Mouse (Mus musculus): ENCODE results near the gene Urad.

The Urad gene

DNA sequence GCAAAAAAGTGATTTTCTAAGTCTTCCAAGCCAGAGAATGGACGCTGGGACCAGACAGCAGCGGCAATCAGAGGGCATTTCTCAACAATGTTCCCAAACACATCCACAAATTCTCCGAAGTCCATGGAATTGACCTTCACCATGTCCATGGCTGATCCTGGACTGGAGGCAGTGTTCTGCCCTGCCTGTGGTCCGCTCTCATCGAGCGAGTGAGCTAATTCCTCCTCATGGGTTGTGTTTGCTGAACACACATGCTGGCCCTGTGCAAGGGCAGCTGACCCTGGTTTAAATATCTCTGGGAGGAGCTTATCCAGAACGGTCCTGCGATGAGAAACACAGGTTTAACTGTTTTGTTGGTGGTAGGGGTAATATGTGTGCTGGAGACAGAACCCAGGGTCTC, at the start of gene Urad:
Gene Urad, minus strand, starts transcription at position 258 of the 400 bp plus-strand sequence.
- DNase-seq: no peak

DNA sequence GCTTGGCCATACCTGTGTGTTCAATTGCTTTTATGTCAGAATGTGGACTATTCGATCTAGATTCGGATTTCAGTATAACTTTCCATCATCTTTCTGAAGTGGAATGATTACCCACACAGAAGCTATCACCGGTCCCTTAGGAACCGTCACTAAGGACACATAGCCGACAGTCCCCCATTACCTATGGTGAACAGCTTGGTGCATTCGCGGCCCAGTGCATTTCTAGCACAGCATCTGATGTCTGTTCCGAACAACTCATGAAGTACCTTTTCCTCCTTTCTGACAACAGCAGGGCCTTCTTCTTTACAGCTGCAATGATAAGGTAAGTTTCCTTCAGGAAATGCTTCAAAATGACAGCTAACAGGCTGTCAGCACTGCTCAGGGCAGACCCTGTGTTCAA, 48.0 kb upstream of the Urad start:
- DNase-seq: no peak

DNA sequence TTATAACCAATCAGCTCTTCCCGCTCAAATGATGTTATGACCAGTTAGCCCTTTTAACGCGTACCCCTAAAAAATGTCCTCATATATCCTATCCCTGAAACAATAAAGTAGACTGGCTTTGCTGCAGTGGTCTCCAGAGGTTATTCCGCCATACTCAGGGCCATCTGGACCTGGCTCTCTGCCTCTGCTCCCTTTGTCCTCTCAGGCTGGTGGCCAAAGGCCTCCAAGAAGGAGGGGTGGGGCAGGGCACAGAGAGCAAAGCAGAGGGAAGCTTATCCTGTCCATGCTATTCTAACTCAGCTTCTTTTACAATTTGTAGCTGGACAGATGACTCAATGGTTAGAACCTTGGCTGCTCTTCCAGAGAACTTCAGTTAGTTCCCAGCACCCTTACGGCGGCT, 46.0 kb upstream of the Urad start:
- DNase-seq: no peak

DNA sequence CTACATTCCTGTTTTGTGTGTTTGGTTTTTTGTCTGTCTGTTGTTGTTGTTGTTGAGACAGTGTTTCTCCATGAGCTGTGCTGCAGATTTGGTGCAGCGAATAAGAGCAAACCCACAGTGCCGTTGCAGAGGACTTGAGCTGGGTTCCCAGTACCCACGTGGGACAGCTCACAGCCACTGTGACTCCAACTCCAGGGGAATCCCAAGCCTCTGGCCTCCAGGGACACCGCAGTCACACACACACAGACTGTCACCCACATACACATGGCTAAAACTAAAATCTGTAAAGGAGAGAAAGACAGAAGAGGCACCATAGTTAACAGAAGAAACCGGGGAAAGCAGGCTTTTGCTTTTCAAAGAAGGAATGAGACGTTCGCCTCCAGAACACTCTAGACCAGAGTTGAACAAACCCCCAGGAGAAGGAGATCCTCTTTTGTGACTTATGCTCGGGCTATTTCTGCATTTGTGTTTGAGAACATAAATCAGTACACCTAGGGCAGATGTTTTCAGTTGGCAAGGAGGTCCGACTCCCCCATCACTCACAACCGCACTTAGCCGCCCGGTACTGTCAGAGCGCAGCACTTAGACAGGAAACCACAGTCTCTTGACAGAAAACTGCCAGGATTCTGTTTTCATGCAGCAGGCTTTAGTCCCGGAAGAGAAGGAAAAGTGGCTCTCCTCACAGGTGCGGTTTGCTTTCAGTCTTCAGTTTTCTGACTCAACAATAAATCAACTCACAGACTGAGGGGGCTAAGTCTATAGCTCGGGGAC, 43.9 kb upstream of the Urad start:
- DNase-seq: peak; percentile 68 to 78

DNA sequence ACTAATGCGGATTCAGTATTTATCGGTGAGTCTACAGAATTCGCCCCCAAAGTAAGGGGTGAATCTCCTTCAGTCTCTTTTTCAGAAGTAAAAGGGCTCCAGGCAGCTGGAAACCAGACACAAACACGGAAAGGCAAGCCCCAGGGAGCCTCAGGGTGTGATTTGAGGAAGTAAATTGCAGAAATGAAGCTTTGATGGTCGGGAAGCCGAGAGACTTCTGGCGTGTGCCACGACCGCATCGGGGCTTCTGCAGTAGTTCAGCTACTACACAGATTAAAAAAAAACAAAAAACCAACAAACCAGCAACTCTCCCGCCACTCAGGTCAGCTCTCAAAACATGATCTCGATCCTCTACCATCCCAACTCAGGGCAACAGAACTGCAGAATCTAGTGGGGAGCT, 40.8 kb upstream of the Urad start:
- DNase-seq: peak; percentile 33 to 39

DNA sequence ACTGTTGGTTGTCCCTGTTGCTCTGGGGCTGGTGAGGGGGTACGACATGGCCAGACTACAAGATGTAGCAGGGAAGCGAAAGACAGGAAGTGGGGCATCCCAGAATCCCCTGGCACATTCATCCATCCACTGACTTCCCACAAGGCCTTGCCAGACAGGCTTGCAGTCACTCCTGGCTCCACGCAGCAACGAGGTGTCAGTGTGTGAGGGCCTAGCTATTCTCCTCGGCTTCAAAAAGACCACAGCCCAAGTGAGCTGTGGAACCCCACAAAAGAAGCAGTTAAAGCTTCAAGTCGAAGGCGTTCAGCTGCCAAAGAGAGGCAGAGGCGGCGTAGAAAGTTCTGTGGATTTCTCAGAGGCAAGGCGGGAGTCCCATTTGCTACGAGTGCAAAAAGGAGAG, 36.2 kb upstream of the Urad start:
- peak; percentile 28 to 45 for DNase-seq

DNA sequence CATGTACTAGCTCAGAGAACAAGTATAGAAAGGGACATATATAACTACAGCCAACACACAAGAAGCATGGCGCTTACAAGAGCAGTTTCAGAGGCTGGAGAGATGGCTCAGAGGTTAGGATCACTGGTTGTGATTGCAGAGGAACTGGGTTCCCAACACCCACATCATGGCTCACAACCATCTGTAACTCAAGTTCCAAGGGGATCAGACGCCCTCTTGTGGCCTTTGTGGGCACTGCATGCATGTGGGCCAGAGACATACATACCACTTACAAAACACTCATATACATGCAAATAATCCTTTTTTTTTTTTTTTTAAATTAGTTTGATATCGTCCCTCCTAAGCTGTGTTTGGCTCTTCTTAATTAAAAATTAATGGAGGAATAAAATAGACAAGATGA, 35.3 kb upstream of the Urad start:
- DNase-seq: peak; percentile 54 to 60

DNA sequence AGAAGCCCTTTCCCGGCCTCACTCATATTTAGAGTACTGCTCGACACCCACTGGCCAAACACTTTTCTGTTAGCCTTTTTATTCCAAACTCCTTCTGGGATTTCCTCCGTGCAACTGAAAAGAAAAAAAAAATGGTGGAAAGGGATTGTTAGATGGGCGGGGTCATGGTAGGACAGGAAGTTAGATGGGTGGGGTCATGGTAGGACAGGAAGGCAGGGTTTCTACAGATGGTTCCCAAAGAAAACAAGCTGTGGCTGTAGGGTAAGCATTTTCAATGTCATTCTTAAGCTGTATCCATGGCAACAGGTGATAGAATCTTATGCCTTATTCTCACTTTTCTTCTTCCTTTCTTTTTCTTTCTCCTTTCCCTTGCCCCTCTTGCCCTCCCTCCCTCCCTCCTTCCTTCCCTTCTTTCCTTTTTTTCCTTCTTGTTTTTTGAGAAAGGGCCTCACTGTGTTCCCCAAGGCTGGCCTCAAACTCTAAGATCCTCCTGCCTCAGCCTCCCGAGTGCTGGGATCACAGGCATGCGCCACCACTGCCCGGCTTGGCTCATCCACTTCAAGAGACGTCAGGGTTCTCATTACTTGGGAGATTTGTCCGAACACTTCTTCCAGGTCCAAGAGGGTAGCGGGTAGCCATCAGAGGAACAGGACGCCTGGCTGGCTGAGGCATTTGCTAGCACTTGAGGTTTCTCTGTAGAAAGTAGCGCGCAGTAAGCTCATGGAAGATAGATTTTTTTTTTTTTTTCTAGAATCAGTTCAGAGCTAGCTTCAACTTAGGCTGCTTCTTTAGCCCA, 34.2 kb upstream of the Urad start:
- DNase-seq: no peak

DNA sequence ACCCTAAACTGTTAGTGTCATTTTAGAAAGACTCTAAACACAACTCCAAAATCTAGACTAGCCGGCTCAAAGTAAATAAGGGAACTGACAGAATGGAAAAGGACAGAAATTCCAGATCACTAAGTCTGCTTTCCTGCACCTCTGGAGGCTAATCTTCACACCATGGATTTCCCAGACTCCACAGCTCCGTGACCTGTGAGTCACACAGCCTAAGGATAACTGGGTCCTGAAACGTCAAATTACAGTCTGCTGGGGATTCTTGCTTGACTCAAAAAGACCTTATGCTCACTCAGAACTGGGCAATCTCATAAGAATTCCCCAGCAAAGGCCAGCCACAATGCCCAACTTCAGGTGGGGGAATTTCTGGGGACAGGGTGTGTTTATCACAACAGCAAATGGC, 33.5 kb upstream of the Urad start:
- no peak for DNase-seq

DNA sequence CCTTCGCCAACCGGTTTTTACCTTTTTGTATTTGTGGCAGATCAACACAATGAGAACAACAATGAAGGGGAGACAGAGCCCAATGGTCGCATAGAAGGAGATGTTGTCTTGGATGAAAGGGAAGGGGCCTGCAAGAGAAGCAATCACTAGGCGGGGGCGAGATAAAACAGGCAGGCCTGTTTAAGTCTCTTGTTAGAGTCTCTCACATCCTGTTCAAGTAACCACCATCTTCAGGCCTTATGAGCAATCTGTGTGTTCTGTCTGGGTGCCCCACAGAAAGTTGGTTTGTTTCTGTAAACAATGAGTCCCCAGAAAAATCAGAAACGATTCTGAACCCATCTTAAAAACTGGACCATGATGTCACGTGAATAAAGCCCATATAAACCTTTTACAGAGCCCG, 32.7 kb upstream of the Urad start:
- DNase-seq: no peak

DNA sequence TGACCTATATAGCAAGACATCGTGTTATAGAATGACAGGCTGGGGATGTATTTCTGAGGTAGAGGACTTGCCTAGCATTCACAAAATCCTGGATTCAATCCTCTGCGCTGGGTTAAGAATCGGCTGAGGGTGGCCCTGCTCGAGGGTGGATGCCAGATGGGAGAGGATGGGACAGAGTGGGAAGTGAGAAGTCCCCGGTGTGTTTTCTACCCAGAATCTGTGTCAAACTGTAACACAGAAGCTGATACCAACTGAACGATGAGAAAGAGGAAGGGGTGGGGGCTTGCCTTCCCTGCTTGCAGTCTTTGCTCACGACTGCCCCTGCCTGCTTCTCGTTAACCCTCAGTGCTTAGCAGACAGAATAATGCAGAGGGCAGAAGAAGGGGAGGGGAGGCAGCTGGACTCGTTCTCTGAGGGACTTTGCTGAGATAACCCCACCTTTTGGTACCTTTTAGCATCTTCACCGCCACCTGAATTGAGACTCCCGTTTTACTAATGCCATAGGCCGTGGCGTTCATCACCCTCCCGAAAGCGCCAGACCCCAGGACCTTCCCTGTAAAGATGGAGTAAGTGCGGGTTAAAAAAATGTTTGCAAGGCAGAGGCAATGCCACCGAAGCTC, 32.0 kb upstream of the Urad start:
- no peak for DNase-seq

DNA sequence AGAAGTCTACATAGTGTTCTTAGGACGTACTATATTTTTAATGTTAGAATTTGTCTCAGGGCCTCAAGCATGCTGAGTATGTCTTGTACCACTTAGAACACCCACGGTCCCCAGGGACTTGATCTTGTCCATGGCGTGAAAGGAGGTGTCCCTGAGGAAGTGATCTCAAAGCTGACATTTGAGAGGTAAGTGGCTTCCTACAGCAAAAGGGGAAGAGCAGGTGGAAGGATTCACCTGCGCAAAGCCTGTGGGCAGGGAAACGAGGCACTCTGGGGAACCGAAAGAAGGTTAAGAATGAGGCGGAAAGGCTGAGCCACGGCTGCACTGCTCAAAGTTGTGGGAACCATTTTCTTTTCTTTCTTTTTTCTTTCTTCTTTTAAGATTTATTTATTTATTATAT, 29.7 kb upstream of the Urad start:
- DNase-seq: no peak

DNA sequence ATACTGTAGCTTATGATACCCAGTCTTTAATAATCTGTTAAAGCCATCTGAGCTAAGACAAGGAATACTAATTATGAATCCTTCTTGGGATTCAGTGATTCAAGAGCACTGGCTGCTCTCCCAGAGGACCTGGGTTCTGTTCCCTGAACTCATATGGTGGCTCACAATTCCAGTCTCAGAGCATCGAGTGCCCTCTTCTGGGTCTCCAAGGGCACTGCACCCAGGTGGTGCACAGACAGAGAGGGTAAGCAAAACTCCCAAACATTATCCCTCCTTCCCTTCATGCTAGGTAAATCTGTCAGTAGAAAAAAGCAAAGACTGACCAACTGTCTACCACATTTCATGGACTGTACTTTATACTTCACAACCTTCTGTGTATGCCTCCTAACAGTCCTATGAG, 23.7 kb upstream of the Urad start:
- DNase-seq: no peak

DNA sequence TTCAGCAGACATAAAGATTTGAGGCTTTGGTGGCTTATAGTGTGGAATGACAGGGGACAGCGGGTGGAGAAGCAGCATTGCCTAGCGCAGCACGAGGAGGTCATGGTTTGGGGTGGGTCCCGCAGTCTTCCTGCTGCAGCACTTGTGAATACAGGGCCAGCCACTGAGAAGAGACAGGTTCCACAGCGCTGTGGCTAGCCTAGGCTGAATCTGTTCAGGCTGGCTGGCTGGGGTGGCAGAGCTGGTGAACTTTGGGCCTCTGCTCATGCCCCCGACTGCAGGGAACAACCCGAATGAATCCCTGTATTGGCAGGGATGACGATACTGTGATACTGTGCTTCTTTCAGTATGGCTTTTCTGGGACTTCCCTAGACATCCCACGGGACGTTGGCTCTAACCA, 21.7 kb upstream of the Urad start:
- DNase-seq: no peak

DNA sequence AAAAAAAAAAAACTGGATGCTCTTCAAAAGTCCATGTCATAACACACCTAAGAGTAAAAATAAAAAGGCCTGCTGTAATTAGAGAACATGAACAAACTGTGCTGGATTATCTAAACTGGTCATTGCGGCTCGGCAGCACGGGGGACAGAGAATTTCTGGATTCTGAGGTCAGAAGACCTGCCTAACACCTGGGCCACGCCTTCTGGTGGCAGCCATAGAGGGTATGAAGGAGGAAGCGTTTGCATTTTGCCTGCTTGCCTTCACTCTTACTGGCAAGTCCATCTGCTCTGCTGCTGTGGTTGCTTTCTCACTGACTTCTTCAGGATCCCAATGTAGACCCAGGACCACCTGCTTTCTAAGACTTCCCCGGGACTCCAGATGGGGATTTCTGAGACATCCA, 20.7 kb upstream of the Urad start:
- no peak for DNase-seq

DNA sequence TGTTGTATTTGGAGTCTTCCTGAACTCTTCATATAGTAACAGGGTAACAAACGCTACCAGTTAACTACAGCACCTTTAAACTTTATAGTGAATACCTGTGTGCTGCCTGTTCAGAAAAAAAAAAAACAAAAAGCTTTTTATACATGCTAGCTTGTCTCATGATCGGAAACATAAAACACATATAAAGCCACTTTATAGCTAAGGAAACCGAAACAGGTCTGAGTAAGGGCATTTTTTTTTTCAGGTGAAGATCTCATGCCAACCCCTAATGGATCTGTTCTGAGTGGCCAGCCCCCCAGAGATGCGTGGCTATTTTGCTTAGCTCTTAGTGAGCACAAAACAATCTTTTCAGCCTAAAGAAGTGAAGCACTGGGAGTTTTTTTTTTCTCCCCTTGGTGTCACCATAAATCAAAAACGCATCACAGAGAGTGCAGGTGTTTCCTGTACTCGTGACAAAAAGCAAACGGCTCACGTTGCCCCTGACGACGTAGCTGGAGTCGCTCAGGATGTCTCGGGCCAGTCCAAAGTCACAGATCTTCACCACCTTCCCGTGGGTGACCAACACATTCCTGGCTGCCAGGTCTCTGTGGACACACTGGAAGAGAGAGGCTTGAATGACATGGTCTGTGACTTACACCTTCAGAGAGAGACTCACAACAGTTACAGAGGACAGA, 18.6 kb upstream of the Urad start:
- peak; percentile 72 to 79 for DNase-seq

DNA sequence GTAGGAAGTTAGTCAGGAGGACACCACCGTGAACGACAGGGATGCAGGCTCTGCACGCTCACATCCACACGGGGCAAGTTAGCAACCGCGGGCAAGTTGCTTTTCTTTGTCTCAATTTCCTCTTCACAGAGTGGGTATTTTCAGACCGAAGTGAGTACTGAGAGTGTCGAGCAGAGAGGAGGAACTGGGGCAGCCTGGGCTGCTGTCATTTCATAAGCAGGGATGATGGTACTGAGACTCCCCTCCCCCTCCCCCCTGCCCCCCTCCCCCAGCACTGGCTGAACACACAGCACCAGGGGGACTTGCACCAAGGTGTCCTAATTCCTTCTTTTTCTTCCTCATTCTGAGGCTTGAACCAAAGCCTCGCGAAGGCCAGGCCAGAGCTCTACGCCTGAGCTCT, 17.3 kb upstream of the Urad start:
- peak; percentile 41 to 55 for DNase-seq

DNA sequence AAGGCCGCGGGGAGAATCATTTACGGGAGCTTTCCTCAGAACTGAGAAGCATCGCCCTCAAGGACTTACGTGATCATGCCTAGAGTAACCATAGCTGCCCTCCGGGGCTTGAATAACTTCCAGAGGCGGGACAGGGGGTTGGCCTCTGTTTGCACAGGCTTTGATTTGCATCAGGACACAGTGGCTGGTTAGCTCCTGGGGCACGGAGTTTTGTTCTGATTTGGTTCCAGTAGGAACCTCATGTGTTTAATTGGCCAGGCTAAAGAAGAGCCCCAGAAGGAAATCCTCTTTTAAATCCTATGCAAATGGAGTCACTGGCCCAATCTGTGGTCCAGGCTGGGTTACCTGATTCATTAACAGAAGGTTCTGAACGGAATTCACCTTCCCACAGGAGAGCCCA, 16.7 kb upstream of the Urad start:
- no peak for DNase-seq

DNA sequence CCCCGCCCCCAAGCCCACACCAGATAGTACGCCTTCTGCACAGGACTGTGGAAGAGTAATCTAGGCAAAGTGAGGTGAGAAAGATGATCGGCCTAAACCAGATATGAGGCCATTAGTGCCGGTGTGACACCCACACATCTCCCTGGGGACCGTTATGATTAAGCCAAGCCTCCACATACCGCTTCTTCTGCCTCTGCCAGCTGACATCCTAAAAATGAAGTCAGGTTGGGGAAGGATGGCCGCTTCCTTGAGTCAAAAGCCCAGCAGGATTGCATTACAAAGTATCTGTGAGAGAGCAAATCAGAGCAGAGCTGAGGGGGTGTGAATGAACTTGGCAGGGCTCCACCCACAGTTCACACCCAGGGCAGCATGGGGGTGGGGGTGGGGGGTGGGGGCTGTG, 10.5 kb upstream of the Urad start:
- DNase-seq: no peak

DNA sequence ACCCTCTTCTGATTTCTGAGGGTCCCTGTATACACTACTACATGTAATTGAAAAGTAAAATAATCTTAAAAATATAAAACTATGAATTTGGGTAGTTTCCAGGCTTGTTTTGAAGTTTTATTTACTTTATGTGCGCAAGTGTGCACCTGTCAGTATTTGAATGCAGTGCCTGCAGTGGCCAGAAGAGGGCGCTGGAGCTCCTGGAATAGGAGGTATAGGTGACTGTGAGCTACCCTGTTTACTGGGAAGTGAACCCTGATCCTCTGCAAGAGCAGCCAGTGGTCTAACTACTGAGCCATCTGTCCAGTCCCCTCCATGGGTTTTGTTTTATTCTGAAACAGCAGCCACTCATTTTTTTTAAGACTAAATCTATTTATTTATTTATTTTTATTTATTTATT, 9.3 kb upstream of the Urad start:
- DNase-seq: peak; percentile 82 to 85

DNA sequence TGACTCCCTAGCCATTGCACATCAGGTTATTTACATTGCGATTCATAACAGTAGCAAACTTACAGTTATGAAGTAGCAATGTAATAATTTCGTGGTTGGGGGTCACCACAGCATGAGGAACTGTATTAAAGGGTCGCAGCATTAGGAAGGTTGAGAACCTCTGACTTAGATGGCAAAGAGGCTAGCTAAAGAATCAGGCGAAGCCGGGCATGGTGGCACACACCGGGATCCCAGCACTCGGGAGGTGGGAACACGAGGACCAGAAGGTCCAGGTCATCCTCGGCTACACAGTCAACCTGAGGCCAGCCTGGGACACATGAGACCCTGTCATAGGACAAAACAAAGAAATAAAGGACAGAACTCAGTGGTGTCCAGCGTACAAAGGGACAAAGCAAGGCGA, 7.7 kb upstream of the Urad start:
- no peak for DNase-seq

DNA sequence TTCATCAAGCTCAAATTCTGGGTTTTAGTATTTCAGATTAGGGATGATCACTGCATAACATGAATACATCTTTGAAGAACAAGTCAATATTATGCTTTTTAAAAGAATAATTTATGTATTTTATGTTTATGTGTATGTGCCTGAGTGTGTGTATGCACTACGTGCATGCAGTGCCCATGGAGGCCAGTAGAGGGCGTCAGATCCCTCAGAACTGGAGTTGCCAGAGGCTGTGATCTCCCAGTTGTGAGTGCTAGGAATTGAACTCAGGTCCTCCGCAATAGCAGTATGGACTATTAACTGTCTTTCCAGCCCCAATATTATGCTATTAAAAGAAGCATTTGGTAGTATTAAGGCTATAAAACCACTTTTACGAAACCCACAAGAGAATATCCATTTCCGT, 5.4 kb upstream of the Urad start:
- DNase-seq: no peak

DNA sequence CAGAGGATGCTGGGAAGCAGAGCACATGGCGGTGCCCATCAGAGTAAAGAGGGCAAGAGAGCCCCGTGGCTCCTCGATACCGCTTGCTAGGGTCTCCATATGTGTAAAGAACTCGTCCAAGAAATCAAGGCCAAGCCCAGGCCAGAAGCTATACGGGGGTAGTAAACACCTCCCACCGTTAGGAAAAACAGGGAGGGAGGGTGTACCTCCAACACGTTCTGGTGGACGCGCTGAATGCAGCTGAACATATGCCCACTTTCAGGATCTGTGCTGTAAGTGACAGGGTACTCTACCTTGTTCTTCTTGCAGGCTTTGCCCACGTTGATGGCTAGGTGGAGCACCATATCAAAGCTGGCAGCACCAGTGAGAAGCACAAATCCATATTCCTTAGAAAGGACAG, 3.7 kb upstream of the Urad start:
- DNase-seq: no peak

All from thymus, postnatal 36 days (tissue).